Mouse (Mus musculus): Measurements from ENCODE around the gene Arhgef2. TPM values are rescaled to one million over a fixed set of nuclear protein-coding genes. Genes with fewer than 3 reads are reported as not detected.
"Not testable (repeated sequence)": the region's sequence is repeated elsewhere in the genome, so short reads cannot be mapped to it uniquely, and the experiment has no call there.

The Arhgef2 gene
- total RNA-seq (2021): 100 to 1,000 TPM; 258 to 259 TPM
- long read RNA-seq, experiment 1, full-length matches to known transcripts: 8 of 93 reads
- long read RNA-seq, experiment 1, partial matches to known transcripts: 18 of 93 reads
- long read RNA-seq, experiment 1, other reads (novel, unspliced or antisense): 67 of 93 reads
- long read RNA-seq, experiment 2, full-length matches to known transcripts: 17 of 99 reads
- long read RNA-seq, experiment 2, partial matches to known transcripts: 18 of 99 reads
- long read RNA-seq, experiment 2, other reads (novel, unspliced or antisense): 64 of 99 reads

DNA sequence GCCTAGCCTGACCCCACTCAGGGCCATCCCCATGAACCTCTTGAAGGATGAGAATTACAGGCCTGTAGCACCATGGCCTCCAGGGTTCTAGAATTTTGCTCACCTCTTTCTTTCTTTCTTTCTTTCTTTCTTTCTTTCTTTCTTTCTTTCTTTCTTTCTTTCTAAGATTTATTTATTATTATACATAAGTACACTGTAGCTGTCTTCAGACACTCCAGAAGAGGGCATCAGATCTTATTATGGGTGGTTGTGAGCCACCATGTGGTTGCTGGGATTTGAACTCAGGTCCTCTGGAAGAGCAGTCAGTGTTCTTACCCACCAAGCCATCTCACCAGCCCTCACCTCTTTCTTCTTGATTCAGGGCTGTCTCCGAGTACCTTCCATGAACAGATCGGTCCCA is at the start of gene Arhgef2:
Gene Arhgef2, plus strand, starts transcription at position 301 of the 400 bp plus-strand sequence.
- DNase-seq (ENCODE audit: low spot score in 2 of 2): not testable (repeated sequence)

DNA sequence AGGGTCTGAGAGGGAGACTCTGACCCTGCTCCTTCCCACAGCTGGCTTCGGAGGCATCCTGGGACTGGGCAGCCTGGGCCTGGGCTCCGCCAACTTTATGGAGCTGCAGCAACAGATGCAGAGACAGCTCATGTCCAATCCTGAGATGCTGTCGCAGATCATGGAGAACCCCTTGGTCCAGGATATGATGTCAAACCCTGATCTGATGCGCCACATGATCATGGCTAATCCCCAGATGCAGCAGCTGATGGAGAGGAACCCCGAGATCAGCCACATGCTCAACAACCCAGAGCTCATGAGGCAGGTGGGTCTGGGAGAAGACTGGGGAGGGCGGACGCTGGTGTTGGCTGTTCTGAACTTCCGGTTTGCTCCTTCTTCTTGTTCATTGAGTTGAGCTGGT is 49.1 kb upstream of the Arhgef2 start:
- DNase-seq (ENCODE audit: low spot score in 2 of 2): no peak

DNA sequence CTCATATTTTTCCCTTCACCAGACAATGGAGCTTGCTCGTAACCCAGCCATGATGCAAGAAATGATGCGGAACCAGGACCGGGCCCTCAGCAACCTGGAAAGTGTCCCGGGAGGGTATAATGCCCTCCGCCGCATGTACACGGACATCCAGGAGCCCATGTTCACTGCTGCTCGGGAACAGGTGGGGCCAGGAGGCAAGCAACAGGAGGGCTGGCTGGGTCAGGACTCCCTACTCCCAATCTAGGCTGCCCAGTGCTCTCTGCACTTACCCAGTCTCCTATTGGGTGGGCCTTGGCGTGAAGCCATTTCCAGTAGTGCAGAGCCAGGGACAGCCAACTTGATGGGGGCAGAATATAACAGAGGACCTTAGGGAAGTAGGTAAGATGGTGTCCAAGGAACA is 46.2 kb upstream of the Arhgef2 start:
- DNase-seq (ENCODE audit: low spot score in 2 of 2): no peak

DNA sequence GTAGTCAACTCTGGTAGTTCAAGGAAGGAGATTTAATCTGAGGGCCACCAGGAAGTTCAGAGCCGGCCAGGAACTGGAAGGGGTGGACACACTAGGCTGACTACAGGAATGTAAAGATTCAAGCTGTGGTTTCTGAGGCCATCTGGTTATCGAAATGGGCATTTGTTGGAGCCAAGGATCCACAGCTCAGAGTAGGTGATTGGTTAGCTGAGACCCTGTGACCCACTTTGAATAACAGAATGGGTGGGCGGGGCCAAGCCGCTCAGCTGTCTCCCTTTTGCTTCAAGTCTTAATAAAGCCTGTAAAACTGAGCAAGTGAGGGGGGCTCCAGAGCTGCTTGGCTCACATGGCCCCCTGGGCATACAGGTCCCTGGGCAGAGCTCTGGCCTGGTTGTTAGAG is 43.8 kb upstream of the Arhgef2 start:
- no peak for DNase-seq (ENCODE audit: low spot score in 2 of 2)

DNA sequence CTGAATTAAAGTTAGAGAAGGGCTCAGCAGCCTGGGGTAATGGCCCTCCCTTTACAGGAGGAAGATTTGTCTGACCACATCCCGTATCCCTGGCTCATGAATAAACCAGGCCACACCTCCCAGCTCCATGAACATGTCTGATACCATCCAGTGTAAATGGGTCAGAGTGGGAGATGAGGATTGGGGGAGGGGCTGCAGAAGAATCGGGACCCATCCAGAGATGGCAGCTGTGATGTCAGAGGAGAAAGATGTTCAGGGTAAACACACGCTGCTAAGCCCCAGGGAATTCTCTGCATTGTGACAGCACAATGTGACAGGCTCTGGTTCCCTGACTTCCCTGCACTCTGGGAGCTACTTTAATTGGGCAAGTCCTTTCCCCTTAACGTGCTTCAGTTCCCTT is 42.3 kb upstream of the Arhgef2 start:
- no peak for DNase-seq (ENCODE audit: low spot score in 2 of 2)

DNA sequence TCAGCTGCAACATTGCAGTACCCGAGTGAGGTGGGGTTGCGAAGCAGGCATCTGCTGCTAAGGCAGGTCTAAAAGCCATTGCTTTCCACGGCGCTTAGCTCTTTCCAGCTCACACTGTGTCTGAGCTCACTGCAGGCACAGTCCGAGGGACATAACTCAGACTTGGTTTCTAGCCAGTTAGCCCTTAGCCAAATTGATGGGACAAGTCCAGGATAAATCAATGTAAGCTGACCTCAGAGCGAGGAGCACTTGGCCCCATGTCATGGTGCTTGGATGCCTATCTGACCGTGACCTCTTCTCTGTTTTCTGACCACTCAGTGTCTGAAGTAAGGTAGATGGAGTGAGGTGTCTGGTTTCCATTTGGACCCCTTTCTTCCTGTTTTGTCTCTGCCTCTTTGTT is 41.8 kb upstream of the Arhgef2 start:
- no peak for DNase-seq (ENCODE audit: low spot score in 2 of 2)

DNA sequence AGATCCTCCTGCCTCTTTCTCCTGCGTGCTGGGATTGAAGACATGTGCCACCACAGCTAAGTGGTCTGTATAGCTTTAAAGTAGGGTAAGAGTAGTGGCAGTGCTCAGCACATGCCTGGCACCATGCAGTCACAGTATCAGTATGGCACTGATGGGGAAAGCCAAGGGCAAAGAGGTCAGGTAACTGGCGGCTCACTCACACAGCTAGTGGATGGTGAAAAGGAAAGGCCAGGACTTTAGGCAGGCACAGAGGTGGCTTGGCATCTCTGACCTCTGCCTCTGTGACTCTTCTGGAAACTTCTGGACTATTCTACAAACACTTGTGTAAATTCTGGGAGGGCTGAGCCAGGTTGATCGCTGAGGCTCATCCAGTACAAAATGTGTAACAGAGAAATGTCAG is 39.6 kb upstream of the Arhgef2 start:
- no peak for DNase-seq (ENCODE audit: low spot score in 2 of 2)

DNA sequence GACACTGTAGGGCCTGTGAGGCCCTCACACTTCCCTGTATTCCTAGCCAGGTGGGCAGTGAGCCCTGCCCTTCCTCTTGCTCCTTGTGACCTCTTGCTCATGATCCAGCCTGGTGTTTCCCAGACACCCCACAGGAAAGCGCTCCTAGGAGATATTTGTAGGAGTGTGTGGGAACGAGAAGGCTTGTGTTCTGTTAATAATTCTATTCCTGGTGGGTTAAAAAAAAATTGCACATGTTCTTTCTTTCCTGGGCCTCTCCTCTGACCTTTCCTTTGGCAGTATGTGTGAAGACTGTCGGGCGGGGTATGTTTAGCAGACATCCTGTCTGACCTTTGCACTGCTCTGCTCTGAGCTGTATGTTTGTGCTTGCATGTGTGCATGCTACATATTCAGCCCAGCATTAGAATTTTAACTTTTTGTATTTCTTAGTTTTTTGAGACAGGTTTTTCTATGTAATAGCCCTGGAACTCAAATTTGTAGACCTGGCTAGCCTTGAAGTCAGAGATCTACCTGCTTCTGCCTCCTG is 39.2 kb upstream of the Arhgef2 start:
- no peak for DNase-seq (ENCODE audit: low spot score in 2 of 2)

DNA sequence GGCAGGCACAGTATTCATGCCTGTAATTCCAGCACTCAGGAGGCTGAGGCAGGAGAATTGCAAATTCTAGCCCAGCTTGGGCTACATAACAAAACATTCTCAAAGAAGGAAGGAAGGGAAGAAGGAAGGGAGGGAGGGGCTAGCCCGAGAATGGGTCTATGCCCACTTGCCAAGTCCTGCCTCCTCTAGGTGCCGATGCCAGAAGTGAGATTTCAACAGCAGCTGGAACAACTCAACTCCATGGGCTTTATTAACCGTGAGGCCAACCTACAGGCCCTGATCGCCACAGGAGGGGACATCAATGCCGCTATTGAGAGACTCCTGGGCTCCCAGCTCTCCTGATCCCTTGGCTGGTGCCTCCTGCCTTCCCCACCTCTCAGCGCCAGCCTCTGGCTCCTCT is 37.9 kb upstream of the Arhgef2 start:
- DNase-seq (ENCODE audit: low spot score in 2 of 2): no peak

DNA sequence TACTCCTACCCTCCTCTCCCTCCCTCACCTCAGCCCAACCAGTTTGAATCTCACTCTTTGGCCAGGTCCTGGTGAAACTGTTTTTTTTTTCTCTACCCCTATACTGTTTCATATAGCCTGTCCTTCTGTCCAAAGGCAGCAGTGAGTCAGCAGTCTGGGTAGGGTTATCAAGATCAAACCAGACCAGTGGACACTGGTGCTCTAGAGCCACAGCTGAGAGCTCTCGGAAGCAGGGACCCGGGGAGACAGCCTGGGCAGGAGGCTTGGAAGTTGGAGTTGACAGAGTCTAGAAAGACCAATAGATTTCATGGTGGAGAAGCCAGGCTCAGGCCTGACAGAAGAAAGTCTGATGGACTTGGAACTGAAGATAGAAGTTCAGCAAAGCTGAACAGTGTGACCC is 37.2 kb upstream of the Arhgef2 start:
- no peak for DNase-seq (ENCODE audit: low spot score in 2 of 2)

DNA sequence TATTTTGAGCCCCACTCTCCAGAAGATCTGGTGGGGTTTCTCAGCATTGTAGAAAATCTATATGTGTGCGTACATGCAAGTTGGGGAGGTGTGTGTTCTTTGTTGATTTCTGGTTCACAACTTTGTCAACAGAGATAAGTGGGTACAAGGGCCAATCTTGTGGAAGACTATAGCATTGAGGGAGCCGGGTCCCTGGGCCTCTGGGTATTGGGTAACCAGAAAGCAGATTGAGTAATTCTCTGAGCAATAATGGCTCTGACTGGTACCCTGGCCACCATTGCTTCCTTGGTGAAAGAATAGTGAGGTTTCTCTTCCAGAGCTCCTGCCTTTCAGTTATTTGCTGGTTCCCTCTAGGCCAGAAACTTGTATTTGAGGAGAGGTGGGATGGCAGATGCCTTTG is 36.7 kb upstream of the Arhgef2 start:
- no peak for DNase-seq (ENCODE audit: low spot score in 2 of 2)

DNA sequence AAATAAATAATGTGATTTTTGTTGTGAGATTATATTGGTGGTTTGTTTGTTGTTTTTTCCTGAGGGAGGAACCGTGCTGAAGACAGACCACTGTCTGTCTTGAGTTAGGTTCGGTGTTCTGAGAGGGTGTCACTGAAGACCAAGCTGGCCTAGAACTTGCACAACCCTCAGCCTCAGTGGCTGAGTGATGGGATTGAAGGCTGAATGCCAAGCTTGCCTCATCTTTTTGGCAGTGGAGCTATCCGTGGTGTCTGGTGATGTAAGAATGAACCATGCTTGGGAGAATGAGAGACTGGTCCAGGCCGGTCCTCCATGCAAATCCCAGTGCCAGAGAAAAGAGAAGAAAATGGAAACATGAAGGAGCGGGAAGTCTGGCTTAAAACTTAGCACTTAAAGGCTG is 36.1 kb upstream of the Arhgef2 start:
- no peak for DNase-seq (ENCODE audit: low spot score in 2 of 2)

DNA sequence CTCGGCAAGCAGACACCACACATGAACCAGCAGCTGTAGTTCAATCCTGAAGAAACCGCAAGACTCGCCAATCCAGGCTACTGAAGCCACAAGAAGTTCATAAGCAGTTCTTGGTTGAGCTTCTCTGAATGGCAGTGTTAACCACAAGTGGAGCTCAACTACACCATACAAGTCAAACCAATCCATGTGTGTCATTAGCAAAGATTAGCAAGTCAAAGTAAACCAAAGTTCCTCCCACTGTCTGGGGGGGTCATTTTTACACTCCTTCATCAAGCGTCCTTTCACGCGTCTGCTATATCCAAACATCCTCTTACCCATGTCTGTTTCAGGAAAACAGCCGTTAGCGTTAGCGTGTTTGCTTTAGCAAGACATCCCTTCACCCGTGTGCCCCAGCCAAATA is 35.4 kb upstream of the Arhgef2 start:
- no peak for DNase-seq (ENCODE audit: low spot score in 2 of 2)

DNA sequence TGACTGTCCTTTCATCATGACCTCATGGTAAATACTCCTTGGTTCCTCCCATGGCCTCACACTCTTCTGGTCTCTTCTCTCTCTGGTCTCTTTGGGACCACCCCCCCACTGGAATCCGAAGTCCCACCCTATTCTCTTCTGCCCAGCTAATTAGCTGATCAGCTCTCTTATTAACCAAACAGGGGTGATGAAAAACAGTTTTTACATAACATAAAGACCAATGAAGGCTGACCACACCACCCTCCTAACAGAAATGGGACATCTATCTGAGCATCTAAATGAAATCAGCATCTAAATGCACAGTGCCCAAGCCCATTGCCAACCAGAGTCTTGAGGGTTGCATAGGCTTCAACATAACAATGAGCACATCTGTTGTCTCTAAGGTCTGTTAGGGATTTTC is 33.9 kb upstream of the Arhgef2 start:
- DNase-seq (ENCODE audit: low spot score in 2 of 2): no peak

DNA sequence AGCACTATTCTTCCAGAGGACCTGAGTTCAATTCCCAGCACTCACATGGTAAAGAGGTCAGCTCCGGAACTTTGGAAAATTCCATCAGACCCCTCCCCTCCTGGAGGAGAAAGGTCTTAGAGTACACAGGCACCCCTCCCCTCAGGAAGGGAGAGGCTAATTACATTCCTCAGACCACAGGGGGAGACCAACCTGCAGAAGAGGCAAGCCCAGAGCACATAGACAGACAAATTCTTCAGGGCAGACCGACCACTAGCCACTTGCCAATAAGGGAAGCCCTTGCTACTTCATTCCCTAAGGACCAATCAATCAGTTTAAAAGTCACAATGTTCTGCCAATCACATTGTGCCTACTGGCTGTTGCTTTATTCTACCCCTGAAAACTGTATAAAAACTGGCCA is 32.9 kb upstream of the Arhgef2 start:
- no peak for DNase-seq (ENCODE audit: low spot score in 2 of 2)

DNA sequence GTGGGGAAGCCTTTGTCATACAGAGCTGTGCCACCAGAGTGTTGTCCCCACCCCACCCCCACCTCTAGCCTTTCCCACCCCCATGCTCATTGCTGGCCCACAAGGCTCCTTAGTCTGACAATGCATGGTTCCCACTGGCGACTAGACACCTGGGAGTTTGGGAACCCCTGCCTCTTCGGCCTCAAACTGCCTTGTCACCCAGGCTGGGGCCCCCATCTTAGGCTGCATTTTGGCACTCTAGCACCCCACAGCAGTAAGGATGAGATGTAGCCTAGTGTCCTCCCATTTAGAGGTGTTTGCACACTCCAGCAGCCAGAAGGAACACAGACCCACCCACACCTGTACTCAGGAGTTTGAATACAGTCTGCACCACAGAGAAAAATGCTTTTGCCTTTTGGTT is 32.0 kb upstream of the Arhgef2 start:
- DNase-seq (ENCODE audit: low spot score in 2 of 2): no peak

DNA sequence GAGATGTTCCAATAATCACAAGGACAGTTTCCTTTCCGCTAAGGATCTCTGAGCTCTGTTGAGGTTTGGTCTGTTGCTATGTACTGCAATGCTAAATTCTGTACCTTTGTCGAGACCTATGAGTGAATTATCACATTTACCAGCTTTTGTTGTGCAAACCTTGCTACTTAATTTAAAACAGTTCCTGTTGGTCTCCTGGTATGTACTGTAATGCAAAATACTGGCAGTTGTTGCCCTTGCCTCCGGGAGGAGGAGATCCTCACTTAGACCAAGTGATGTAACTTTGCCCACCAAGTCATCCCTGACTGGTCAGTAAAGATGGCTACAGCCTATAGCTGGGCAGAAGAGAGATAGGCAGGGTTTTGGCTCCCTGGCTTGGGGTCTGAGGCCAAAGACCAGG is 30.2 kb upstream of the Arhgef2 start, which contains the start of gene Ssr2:
Gene Ssr2, plus strand, starts transcription at position 337 of the 400 bp plus-strand sequence.
- DNase-seq (ENCODE audit: low spot score in 2 of 2): no peak

DNA sequence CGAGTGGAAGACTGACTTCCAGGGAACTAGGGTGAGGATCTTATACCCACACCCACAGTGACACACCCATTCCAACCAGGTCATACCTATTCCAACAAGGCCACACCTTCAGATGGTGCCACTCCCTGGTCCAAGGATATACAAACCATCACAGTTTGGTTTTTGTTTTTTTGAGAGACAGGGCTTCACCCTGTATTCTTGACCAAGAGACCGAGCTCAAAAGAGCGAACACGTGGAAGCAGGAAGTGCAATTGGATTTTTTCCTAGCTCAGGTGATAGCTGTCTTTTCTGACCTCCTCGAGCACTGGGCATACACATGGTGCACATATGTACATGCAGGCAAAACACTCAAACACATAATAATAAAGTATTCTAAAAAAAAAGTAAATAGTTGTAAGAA is 27.9 kb upstream of the Arhgef2 start:
- not testable (repeated sequence) for DNase-seq (ENCODE audit: low spot score in 2 of 2)

DNA sequence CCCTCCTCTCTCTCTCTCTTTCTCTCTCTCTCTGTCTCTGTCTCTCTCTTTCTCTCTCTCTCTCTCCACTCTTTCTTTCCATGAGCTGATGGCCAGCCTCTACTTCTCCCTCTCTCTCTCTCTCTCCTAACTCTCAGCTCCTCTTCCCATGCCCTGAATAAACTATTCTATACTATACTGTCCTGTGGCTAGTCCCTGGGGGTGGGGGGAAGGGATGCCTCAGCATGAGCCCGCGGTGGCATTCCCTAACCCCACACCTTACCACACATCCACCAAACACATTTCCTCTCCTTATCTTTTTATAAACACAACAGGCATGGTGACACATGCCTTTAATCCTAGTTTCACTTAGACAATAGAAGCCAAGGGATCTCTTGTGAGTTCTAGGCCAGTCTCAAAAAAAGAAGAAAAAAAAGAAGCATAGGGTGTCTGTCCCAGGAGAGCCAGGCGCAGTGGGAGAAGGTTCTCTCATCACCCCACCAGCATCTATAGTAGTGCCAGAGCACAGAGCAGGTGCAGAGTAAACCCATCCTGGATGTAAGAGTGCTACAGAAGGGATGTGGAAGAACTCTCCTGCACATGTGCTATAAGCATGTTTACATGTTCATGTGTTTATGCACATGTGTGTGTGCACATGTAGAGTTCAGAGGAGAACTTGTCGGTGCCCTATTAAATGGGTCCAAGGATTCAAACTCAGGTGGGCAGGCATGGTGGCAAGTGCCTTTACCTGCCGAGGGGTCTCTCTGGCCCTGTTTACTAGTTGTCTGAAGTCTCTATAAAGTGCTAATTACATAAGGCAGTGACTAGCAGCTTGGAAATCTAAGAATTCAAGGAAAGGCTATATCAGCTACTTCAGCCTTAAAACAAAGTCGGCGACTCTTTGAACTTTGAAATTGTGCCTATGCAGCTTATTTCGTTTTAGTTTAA is 27.0 kb upstream of the Arhgef2 start:
- no peak for DNase-seq (ENCODE audit: low spot score in 2 of 2)

DNA sequence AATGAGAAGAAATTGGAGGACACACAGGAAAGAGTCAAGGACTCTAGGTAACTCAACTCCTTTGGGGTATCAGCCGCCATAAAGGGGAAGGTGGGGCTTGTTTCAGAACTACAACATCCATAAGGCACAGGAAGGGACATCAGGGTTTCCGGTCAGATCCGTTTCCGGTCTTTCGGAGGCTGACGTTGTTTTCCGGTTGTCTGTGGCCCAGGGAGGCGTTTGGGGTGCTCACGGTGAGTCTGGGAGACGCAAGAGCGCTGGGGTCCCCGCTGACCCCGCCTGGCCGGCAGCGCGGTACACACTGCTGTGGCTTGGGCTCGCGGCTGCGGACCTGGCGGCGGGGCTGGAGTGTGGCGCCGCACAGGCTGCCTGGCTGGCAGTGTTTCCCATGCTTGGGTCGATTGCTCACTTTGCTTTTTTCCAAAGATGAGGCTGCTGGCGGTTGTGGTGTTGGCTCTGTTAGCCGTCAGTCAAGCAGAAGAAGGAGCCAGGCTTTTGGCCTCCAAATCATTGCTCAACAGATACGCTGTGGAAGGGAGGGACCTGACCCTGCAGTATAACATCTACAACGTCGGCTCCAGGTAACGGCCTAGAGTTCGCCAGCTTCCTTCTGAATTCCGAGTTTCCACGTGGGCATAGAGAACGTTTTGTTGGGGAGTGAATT is 26.2 kb upstream of the Arhgef2 start:
- peak; percentile 75 to 86 for DNase-seq (ENCODE audit: low spot score in 2 of 2)

DNA sequence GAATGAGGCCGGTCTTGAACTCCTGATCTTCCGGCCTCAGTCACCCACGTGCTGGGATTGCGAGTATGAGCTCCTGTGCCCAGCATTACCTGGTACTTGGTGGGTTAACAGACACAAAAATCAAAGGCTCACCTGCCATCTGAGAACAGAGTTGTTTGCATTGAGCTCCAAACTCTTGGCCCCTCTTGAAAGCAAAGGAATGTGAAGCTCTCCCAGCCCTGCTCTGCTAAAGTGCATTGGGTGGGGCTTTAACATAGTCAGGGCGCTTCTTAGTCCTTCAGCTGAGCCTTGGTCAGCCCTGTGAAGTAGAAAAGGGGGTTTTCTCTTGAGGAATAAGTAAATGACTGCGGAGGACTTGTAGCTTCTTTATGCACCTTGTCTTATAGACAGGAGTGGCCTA is 20.0 kb upstream of the Arhgef2 start:
- DNase-seq (ENCODE audit: low spot score in 2 of 2): no peak

DNA sequence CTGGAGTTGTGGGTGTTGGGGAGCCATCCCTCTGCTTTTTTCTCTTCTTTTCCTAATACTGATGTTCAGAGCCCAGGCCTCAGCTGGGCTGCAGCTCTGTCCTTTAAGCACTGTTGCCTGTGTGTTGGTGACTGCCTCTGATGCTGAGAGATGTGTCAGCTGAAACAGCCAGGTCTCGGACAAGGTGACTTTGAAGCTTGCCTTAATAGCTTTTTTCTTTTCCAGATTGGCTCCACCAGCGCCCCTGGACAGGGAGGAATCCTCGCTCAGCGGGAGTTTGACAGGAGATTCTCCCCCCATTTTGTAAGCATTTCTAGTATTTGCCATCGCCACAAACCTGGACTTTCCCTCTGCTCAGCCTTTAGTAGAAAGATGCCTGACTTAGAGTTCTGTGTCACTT is 19.1 kb upstream of the Arhgef2 start:
- no peak for DNase-seq (ENCODE audit: low spot score in 2 of 2)

Data from layer of hippocampus, postnatal 14 days (tissue).